In genomic region chr3:37349166-37349548, GRCm38 (mm10) we compare ENCODE assay signal across 8 mouse cellular contexts. TPM values are rescaled to one million over a fixed set of nuclear protein-coding genes. Genes with fewer than 3 reads are reported as not detected.
DNase-seq lines count a peak whose midpoint lies in the region; ATAC-seq and TF ChIP-seq lines count a peak whose summit lies in the region.

No protein-coding gene starts in this region.

- TF ChIP-seq POLR2A in testis, adult 2 months (IDR thresholded peaks at IDR 0.05; ENCODE audit: control insufficient read depth, low read depth, low read length), result no peak
- TF ChIP-seq POLR2A in limb, embryonic 14.5 days (IDR thresholded peaks at IDR 0.05; ENCODE audit: borderline replicate concordance, extremely low read depth, insufficient read depth, insufficient read length), result no peak

- peak overlapping the region; percentile 63 for H3K9ac ChIP-seq in forebrain, embryonic 16.5 days (replicated peaks; ENCODE audit: low read depth, low read length)
- peak overlapping the region; percentile 94 for H3K9ac ChIP-seq in limb, embryonic 14.5 days (ENCODE audit: low read depth, low read length, severe bottlenecking)
- peak overlapping the region; percentile 80 for H3K9ac ChIP-seq in stomach, embryonic 16.5 days (ENCODE audit: low read length)

- H3K4me2 ChIP-seq in forebrain, embryonic 16.5 days (ENCODE audit: low read length), result peak overlapping the region; percentile 100
- peak overlapping the region; percentile 92 for H3K4me2 ChIP-seq in limb, embryonic 14.5 days (replicated peaks; ENCODE audit: low read depth, low read length, severe bottlenecking)
- peak overlapping the region; percentile 62 for H3K4me2 ChIP-seq in stomach, embryonic 16.5 days (ENCODE audit: low read depth, low read length)

- 10% methylated on average over 8 of the region's 8 CpGs for WGBS in forebrain, embryonic 16.5 days
- WGBS in limb, embryonic 14.5 days, result 10% methylated on average over 7 of the region's 8 CpGs
- WGBS in stomach, embryonic 16.5 days, result 9% methylated on average over 8 of the region's 8 CpGs

- peaks cover 13% of the 10 kb centered on the region for H3K4me1 ChIP-seq in testis, adult 2 months (ENCODE audit: control insufficient read depth, insufficient read depth, low read length)
- H3K4me1 ChIP-seq in forebrain, embryonic 16.5 days (replicated peaks; ENCODE audit: control insufficient read depth, insufficient read depth, low read length), result peaks cover 13% of the 10 kb centered on the region
- peaks cover 21% of the 10 kb centered on the region for H3K4me1 ChIP-seq in limb, embryonic 14.5 days (ENCODE audit: control insufficient read depth, insufficient read depth, low read length)
- 0 out of 2 replicates have a peak, but pooled peaks cover 5% of the 10 kb centered on the region for H3K4me1 ChIP-seq in stomach, embryonic 16.5 days (ENCODE audit: control insufficient read depth, insufficient read depth, low read length)

- peak overlapping the region; percentile 87 for H3K4me3 ChIP-seq in testis, adult 2 months (ENCODE audit: control insufficient read depth, low read depth, low read length)
- H3K4me3 ChIP-seq in forebrain, embryonic 16.5 days (replicated peaks; ENCODE audit: low read length), result peak overlapping the region; percentile 64
- peak overlapping the region; percentile 84 for H3K4me3 ChIP-seq in limb, embryonic 14.5 days (replicated peaks; ENCODE audit: low read length)
- peak overlapping the region; percentile 70 for H3K4me3 ChIP-seq in stomach, embryonic 16.5 days (replicated peaks; ENCODE audit: low read length)

- no peak for DNase-seq in testis, postnatal 14 days (ENCODE audit: low spot score)
- no peak for DNase-seq in limb, embryonic 14.5 days (ENCODE audit: low spot score)
- no peak for DNase-seq in natural killer cell, adult 2 months (ENCODE audit: low spot score in 2 of 2)
- no peak for DNase-seq in adrenal gland, adult 8-10 months
- DNase-seq in cerebellum, postnatal 36 days, result no peak

- no peak for TF ChIP-seq CTCF in testis, adult 2 months (IDR thresholded peaks at IDR 0.05; ENCODE audit: control insufficient read depth, insufficient read depth, insufficient replicate concordance, low read depth, low read length)

- ATAC-seq in forebrain, embryonic 16.5 days, result no peak
- ATAC-seq in limb, embryonic 14.5 days (ENCODE audit: low FRiP score, low read depth), result no peak
- no peak; the same call in 1 of the 2 replicates for ATAC-seq in stomach, embryonic 16.5 days (ENCODE audit: insufficient read depth, low FRiP score)

- no peaks in the 10 kb centered on the region for H3K9me3 ChIP-seq in forebrain, embryonic 16.5 days (ENCODE audit: control insufficient read depth, low read length)
- no peaks in the 10 kb centered on the region for H3K9me3 ChIP-seq in limb, embryonic 14.5 days (ENCODE audit: control insufficient read depth, low read length)
- no peaks in the 10 kb centered on the region for H3K9me3 ChIP-seq in stomach, embryonic 16.5 days (replicated peaks; ENCODE audit: control insufficient read depth, low read length)

- H3K36me3 ChIP-seq in testis, adult 2 months (ENCODE audit: control insufficient read depth, insufficient read depth, low read length), result no peaks in the 10 kb centered on the region
- no peaks in the 10 kb centered on the region for H3K36me3 ChIP-seq in forebrain, embryonic 16.5 days (ENCODE audit: control insufficient read depth, insufficient read depth)
- 0 out of 2 replicates have a peak, but pooled peaks cover 4% of the 10 kb centered on the region for H3K36me3 ChIP-seq in limb, embryonic 14.5 days (ENCODE audit: control insufficient read depth, insufficient read depth, low read length)
- no peaks in the 10 kb centered on the region for H3K36me3 ChIP-seq in stomach, embryonic 16.5 days (ENCODE audit: control insufficient read depth, insufficient read depth, low read length)

- H3K27ac ChIP-seq in testis, adult 2 months (ENCODE audit: control insufficient read depth, insufficient read depth, low read depth, low read length), result no peak overlapping the region; the same call in 1 of the 2 replicates
- H3K27ac ChIP-seq in forebrain, embryonic 16.5 days (ENCODE audit: low read length), result no peak overlapping the region
- no peak overlapping the region for H3K27ac ChIP-seq in limb, embryonic 14.5 days (replicated peaks; ENCODE audit: low read depth, low read length)
- no peak overlapping the region for H3K27ac ChIP-seq in stomach, embryonic 16.5 days (ENCODE audit: low read length)

- H3K27me3 ChIP-seq in testis, adult 2 months (ENCODE audit: control insufficient read depth, insufficient read depth, low read length), result peaks cover 3% of the 10 kb centered on the region
- peaks cover 23% of the 10 kb centered on the region for H3K27me3 ChIP-seq in forebrain, embryonic 16.5 days (replicated peaks; ENCODE audit: control insufficient read depth, insufficient read depth, low read length)
- no peaks in the 10 kb centered on the region for H3K27me3 ChIP-seq in limb, embryonic 14.5 days (ENCODE audit: control insufficient read depth, insufficient read depth, low read length)
- H3K27me3 ChIP-seq in stomach, embryonic 16.5 days (ENCODE audit: control insufficient read depth, insufficient read depth, low read length), result peaks cover 19% of the 10 kb centered on the region

RNA-seq across cellular contexts. Expression of gene Fgf2, which starts 1.0 kb away (rescaled TPM):
- polyA plus RNA-seq in testis, adult 2 months (2012; rRNA removed), result 0.57 and 0.75 TPM in 2 replicates
- polyA plus RNA-seq in forebrain, embryonic 16.5 days (2015; fragmentation: Nextera tagmentation; extraction: Ambion mirVana), result 0.39 and 0.41 TPM in 2 replicates
- polyA plus RNA-seq in limb, embryonic 14.5 days (2012; rRNA removed), result 12.7 and 12.9 TPM in 2 replicates
- polyA plus RNA-seq in limb, embryonic 14.5 days (2014; fragmentation: Nextera tagmentation; extraction: Ambion mirVana), result 10.5 and 10.8 TPM in 2 replicates
- 2.0 and 2.3 TPM in 2 replicates for polyA plus RNA-seq in stomach, embryonic 16.5 days (2015; fragmentation: Nextera tagmentation; extraction: Ambion mirVana)
- total RNA-seq in adrenal gland, adult 8-10 months (2022), result 1 to 10 TPM; 3.9 to 9.8 (median 7.4) TPM

RNA-seq across cellular contexts. Expression of gene Cetn4, which starts 36.6 kb away (rescaled TPM):
- 101 and 172 TPM in 2 replicates for polyA plus RNA-seq in testis, adult 2 months (2012; rRNA removed)
- polyA plus RNA-seq in forebrain, embryonic 16.5 days (2015; fragmentation: Nextera tagmentation; extraction: Ambion mirVana), result 1.8 and 2.8 TPM in 2 replicates
- 1.8 and 3.4 TPM in 2 replicates for polyA plus RNA-seq in limb, embryonic 14.5 days (2012; rRNA removed)
- 1.8 and 2.6 TPM in 2 replicates for polyA plus RNA-seq in limb, embryonic 14.5 days (2014; fragmentation: Nextera tagmentation; extraction: Ambion mirVana)
- polyA plus RNA-seq in stomach, embryonic 16.5 days (2015; fragmentation: Nextera tagmentation; extraction: Ambion mirVana), result 2.5 and 3.0 TPM in 2 replicates
- 1 to 10 TPM; 3.4 to 7.9 (median 5.7) TPM for total RNA-seq in adrenal gland, adult 8-10 months (2022)

RNA-seq across cellular contexts. Expression of gene Bbs12, which starts 36.8 kb away (rescaled TPM):
- 1.5 and 2.4 TPM in 2 replicates for polyA plus RNA-seq in testis, adult 2 months (2012; rRNA removed)
- polyA plus RNA-seq in forebrain, embryonic 16.5 days (2015; fragmentation: Nextera tagmentation; extraction: Ambion mirVana), result 5.8 and 6.1 TPM in 2 replicates
- 7.5 and 7.8 TPM in 2 replicates for polyA plus RNA-seq in limb, embryonic 14.5 days (2012; rRNA removed)
- 7.4 and 10.6 TPM in 2 replicates for polyA plus RNA-seq in limb, embryonic 14.5 days (2014; fragmentation: Nextera tagmentation; extraction: Ambion mirVana)
- 5.6 and 6.5 TPM in 2 replicates for polyA plus RNA-seq in stomach, embryonic 16.5 days (2015; fragmentation: Nextera tagmentation; extraction: Ambion mirVana)
- total RNA-seq in adrenal gland, adult 8-10 months (2022), result 10 to 100 TPM in 1 of 4 experiments, 1 to 10 TPM in 3; 5.7 to 10.3 (median 7.2) TPM

Comparison
In these comparisons a context has a peak if more than half of its experiments do, and no peak if none do; other contexts are left out.
1. RNA of gene Cetn4, which starts 36.6 kb away (polyA plus RNA-seq): 101 to 172 TPM in testis, adult 2 months; 1.8 to 3.4 TPM in limb, embryonic 14.5 days, 2.5 to 3.0 TPM in stomach, embryonic 16.5 days and 1.8 to 2.8 TPM in forebrain, embryonic 16.5 days; every median in the first group is over 10 times any median in the second.
2. Peak in every context shown above with its lines, with median percentiles within 50 percentile points of each other: H3K4me3 ChIP-seq, H3K4me2 ChIP-seq and H3K9ac ChIP-seq.